Mouse (Mus musculus) brain, embryonic 14.5 days (tissue): ENCODE data around the gene Myo15b.

Experiments
- CTCF ChIP-seq: fragments of 200-500 bp; IDR thresholded peaks from 2 replicates; pipeline ENCODE4 v1.5.1; 2012; ENCODE audit warnings: inconsistent platforms, mild to moderate bottlenecking, moderate library complexity, borderline replicate concordance; ENCODE audit not compliant: insufficient read depth, insufficient read length; ENCODE audit errors: extremely low read depth
- POLR2A ChIP-seq: fragments of 200-500 bp; IDR thresholded peaks from 2 replicates; pipeline ENCODE4 v1.6.1; 2012; ENCODE audit warnings: mild to moderate bottlenecking, inconsistent platforms, borderline replicate concordance; ENCODE audit not compliant: poor library complexity, insufficient read depth, insufficient read length, severe bottlenecking; ENCODE audit errors: extremely low read depth

DNA sequence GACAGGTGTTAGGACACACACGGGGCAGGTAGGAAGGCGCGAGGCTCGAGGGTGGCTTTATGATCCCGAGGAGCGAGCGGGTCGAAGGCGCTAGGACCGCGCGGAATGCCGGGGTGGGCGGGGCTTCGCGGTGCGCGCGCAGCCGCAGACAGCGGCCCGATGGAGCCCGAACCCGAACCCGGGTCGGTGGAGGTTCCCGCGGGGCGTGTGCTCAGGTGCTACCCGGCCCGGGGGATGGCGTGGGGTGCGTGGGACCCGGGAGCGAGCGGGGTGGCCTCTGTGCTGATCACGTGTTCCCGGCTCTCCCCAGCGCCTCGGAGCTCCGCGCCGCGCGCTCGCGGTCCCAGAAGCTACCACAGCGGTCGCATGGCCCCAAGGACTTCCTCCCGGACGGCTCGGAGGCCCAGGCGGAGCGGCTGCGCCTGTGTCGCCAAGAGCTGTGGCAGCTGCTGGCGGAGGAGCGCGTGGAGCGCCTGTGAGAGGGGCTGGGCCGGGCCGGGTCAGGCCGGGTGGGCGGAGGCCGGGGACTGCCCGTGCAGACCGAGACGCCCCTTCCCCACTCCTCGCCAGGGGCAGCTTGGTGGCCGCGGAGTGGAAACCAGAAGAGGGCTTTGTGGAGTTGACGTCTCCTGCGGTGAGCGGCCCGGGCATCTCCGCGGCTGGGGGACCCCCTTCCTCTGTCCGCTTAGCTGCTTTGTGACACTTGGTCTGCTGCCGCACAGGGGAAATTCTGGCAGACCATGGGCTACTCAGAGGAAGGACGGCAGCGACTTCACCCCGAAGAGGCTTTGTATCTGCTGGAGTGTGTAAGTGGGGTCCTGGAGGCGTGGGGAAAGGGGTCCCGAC, 43.4 kb upstream of the Myo15b start, which contains the start of gene Tsen54:
- peak; percentile 86 for TF ChIP-seq POLR2A
- no peak for TF ChIP-seq CTCF
